20 mouse cellular contexts compared by ENCODE assay signal in the genomic region with DNA sequence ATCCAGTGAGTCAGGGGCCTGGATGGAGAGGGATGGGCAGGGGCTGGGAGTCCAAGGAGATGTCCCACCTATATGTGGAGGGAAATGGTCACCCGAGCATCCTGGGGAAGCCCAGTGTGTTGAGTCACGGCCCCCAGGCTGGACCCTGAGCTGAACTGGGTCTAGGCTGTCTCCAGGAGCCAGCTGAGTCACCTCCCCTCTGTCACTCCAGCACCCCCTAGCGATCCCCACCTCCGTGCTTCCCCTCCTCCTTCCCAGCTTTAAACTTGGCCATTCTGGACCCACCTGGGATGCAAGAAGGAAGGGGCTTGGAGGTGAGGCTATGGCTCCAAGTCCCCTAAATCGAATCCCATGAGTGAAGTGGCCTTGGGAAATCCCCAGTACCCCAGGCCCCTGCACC. TPM values are rescaled to one million over a fixed set of nuclear protein-coding genes. Genes with fewer than 3 reads are reported as not detected.
A peak's percentile ranks its signal among the peaks of the same experiment; 100 is the strongest.
DNase-seq lines count a peak whose midpoint lies in the region; ATAC-seq and TF ChIP-seq lines count a peak whose summit lies in the region.
"Had no signal": no experiment of that assay in that cellular context is flagged by ENCODE, and none has a peak within 500 bp of the region (broad histone marks: within the 10 kb centered on the region; RNA-seq: fewer than 3 reads in every experiment).

No protein-coding gene starts in this region.

- DNase-seq in cerebellum, postnatal 10 days: peak; percentile 47 to 55
- DNase-seq in layer of hippocampus, adult 2 months (ENCODE audit: low spot score in 2 of 2): peak in 1 of 2 experiments; percentile 39
- DNase-seq in layer of hippocampus, adult 9-10 months (ENCODE audit: low spot score): no peak
- peak; percentile 64 for DNase-seq in testis, postnatal 10 days (ENCODE audit: low spot score)
- DNase-seq in testis, postnatal 14 days (ENCODE audit: low spot score): no peak
- peak; percentile 48 for DNase-seq in adrenal gland, postnatal 25 days
- no peak for DNase-seq in embryo, embryonic 9.5 days (ENCODE audit: extremely low spot score)
- DNase-seq: cerebellum, adult 2 months; kidney, adult 2 months had no signal

- H3K27ac ChIP-seq in layer of hippocampus, adult 2 months: no peak overlapping the region
- H3K27ac ChIP-seq: embryonic facial prominence, embryonic 13.5 days; limb, embryonic 12.5 days; liver, embryonic 15.5 days; stomach, postnatal 0 days had no signal

- ATAC-seq in cerebellum, adult (ENCODE audit: insufficient number of reproducible peaks, low FRiP score, low TSS enrichment): no peak
- ATAC-seq: activated CD4-positive, CD25-positive, alpha-beta regulatory T cell, adult 4 months; lung, postnatal 0 days; Patski had no signal

- peak; percentile 71 for TF ChIP-seq CTCF in layer of hippocampus, adult 2 months (conservative IDR thresholded peaks at IDR 0.05)

- no peak overlapping the region for H3K4me3 ChIP-seq in layer of hippocampus, adult 2 months
- H3K4me3 ChIP-seq: embryonic facial prominence, embryonic 13.5 days; heart, embryonic 12.5 days; limb, embryonic 12.5 days; liver, embryonic 15.5 days had no signal

RNA-seq across cellular contexts. Expression of a gene that starts 24.6 kb away (rescaled TPM):
- 10 to 100 TPM; 44.5 to 48.4 TPM for total RNA-seq in layer of hippocampus, adult 2 months (2021)
- 2.7 and 5.2 TPM in 2 replicates for total RNA-seq in adrenal gland, postnatal 25 days (2021)
- total RNA-seq: common myeloid progenitor, adult 5-6 weeks; hematopoietic stem cell, adult 5-6 weeks had no signal

RNA-seq across cellular contexts. Expression of a gene that starts 41.1 kb away (rescaled TPM):
- not detected for total RNA-seq in layer of hippocampus, adult 2 months (2021)
- total RNA-seq in adrenal gland, postnatal 25 days (2021): not detected in 2 replicates
- total RNA-seq: common myeloid progenitor, adult 5-6 weeks; hematopoietic stem cell, adult 5-6 weeks had no signal

Comparison
In these comparisons a context has a peak if more than half of its experiments do, and no peak if none do; other contexts are left out.
1. DNase-seq: peak in cerebellum, postnatal 10 days (2 of 2), testis, postnatal 10 days (single experiment) and adrenal gland, postnatal 25 days (single experiment); none in layer of hippocampus, adult 9-10 months (single experiment), testis, postnatal 14 days (single experiment) and embryo, embryonic 9.5 days (single experiment).